Mouse (Mus musculus) CH12.LX (cell line): ENCODE data around the gene Mfsd4a. TPM values are rescaled to one million over a fixed set of nuclear protein-coding genes. Genes with fewer than 3 reads are reported as not detected.

Experiments
- DNase-seq: peaks from one replicate; pipeline ENCODE4 v3.0.0-alpha.2; 2013; ENCODE audit errors: extremely low read depth
- H3K27ac ChIP-seq: 2 replicates; pipeline ENCODE4 v1.5.1; 2012; ENCODE audit warnings: low read depth, mild to moderate bottlenecking, control low read depth, moderate library complexity; ENCODE audit not compliant: insufficient read depth
- H3K27me3 ChIP-seq: replicated peaks from 2 replicates; pipeline ENCODE3; 2012; ENCODE audit warnings: inconsistent platforms
- H3K36me3 ChIP-seq, 2 experiments: replicated peaks in 1 of 2; 2 replicates each; pipeline versions ENCODE3 to v1.6.1; 2012; ENCODE audit warnings: inconsistent platforms in 1 of 2, low read length in 1 of 2, mild to moderate bottlenecking in 1 of 2, mixed read lengths in 1 of 2, moderate library complexity in 1 of 2; ENCODE audit not compliant: control insufficient read depth in 1 of 2, insufficient read depth in 1 of 2
- H3K4me1 ChIP-seq, 2 experiments: 2 replicates each; pipeline ENCODE4 v1.6.1; 2012; ENCODE audit warnings: inconsistent platforms in 1 of 2, moderate library complexity in 1 of 2; ENCODE audit not compliant: insufficient read depth in 2 of 2, control insufficient read depth in 1 of 2
- H3K4me2 ChIP-seq: 2 replicates; pipeline ENCODE4 v1.6.1; 2012; ENCODE audit warnings: low read depth, mild to moderate bottlenecking, control low read depth; ENCODE audit not compliant: poor library complexity, insufficient read depth, severe bottlenecking
- H3K4me3 ChIP-seq, 3 experiments: fragments of 150-350 bp in 1 of 3; sonication (generic) in 1 of 3; replicated peaks in 1 of 3; 2 replicates each; pipeline versions ENCODE3 to v1.5.1; 2011 to 2012; ENCODE audit warnings: low read depth in 2 of 3, low read length in 2 of 3, mild to moderate bottlenecking in 2 of 3, moderate library complexity in 2 of 3, control low read depth in 1 of 3, improper control_type of control experiment in 1 of 3, inconsistent platforms in 1 of 3, mixed read lengths in 1 of 3; ENCODE audit not compliant: poor library complexity in 1 of 3
- H3K79me2 ChIP-seq: replicated peaks from 2 replicates; pipeline ENCODE4 v1.6.1; 2012; ENCODE audit warnings: mild to moderate bottlenecking, moderate library complexity; ENCODE audit not compliant: control insufficient read depth, poor library complexity, insufficient read depth, severe bottlenecking; ENCODE audit errors: extremely low read depth
- H3K9ac ChIP-seq: 2 replicates; pipeline ENCODE4 v1.6.1; 2012; ENCODE audit warnings: low read depth, mild to moderate bottlenecking, control low read depth, moderate library complexity; ENCODE audit not compliant: insufficient read depth
- H3K9me3 ChIP-seq: replicated peaks from 2 replicates; pipeline ENCODE3; 2012; ENCODE audit warnings: low read length, inconsistent platforms, mixed read lengths
- CHD1 ChIP-seq: IDR thresholded peaks from 2 replicates; pipeline ENCODE4 v1.6.1; 2012; ENCODE audit warnings: low read depth, low read length, improper control_type of control experiment, inconsistent platforms
- CHD2 ChIP-seq: IDR thresholded peaks from 2 replicates; pipeline ENCODE4 v1.6.1; 2011; ENCODE audit warnings: low read length, improper control_type of control experiment
- CTCF ChIP-seq, 2 experiments: IDR thresholded peaks in 1 of 2; conservative IDR thresholded peaks in 1 of 2; 2 replicates each; pipeline ENCODE4 v1.5.1; 2011 to 2012; ENCODE audit warnings: low read depth in 2 of 2, low read length in 2 of 2, improper control_type of control experiment in 1 of 2, inconsistent platforms in 1 of 2, mild to moderate bottlenecking in 1 of 2, moderate library complexity in 1 of 2
- ELF1 ChIP-seq: IDR thresholded peaks from 2 replicates; pipeline ENCODE4 v1.6.1; 2014; ENCODE audit warnings: low read depth, mild to moderate bottlenecking, inconsistent platforms, low read length, improper control_type of control experiment
- ETS1 ChIP-seq: conservative IDR thresholded peaks from 2 replicates; pipeline ENCODE4 v1.6.1; 2012; ENCODE audit warnings: low read depth, mild to moderate bottlenecking, inconsistent platforms, low read length, improper control_type of control experiment, moderate library complexity
- HCFC1 ChIP-seq: IDR thresholded peaks from 2 replicates; pipeline ENCODE4 v1.6.1; 2012; ENCODE audit warnings: low read depth, mild to moderate bottlenecking, inconsistent platforms, low read length, improper control_type of control experiment
- IRF4 ChIP-seq: IDR thresholded peaks from 2 replicates; pipeline ENCODE4 v1.6.1; 2014; ENCODE audit warnings: low read depth, mild to moderate bottlenecking, inconsistent platforms, low read length, improper control_type of control experiment
- JUND ChIP-seq: conservative IDR thresholded peaks from 2 replicates; pipeline ENCODE4 v1.6.1; 2011; ENCODE audit warnings: low read depth, low read length, improper control_type of control experiment
- KAT2A ChIP-seq: IDR thresholded peaks from 2 replicates; pipeline ENCODE4 v1.6.1; 2012; ENCODE audit warnings: low read length, improper control_type of control experiment, inconsistent platforms; ENCODE audit not compliant: insufficient replicate concordance
- MAFK ChIP-seq: IDR thresholded peaks from 2 replicates; pipeline ENCODE4 v1.6.1; 2011; ENCODE audit warnings: low read length, improper control_type of control experiment; ENCODE audit not compliant: insufficient replicate concordance
- MYC ChIP-seq: IDR thresholded peaks from 2 replicates; pipeline ENCODE4 v1.6.1; 2011; ENCODE audit warnings: low read depth, mild to moderate bottlenecking, improper control_type of control experiment, low read length
- NELFE ChIP-seq: IDR thresholded peaks from 2 replicates; pipeline ENCODE4 v1.6.1; 2011; ENCODE audit warnings: low read depth, low read length, improper control_type of control experiment
- POLR2A ChIP-seq: IDR thresholded peaks from 2 replicates; pipeline ENCODE4 v1.6.1; 2011; ENCODE audit warnings: low read depth, mild to moderate bottlenecking, improper control_type of control experiment, low read length
- POLR2AphosphoS2 ChIP-seq: IDR thresholded peaks from 2 replicates; pipeline ENCODE4 v1.6.1; 2011; ENCODE audit warnings: low read depth, low read length, improper control_type of control experiment
- RAD21 ChIP-seq: IDR thresholded peaks from 2 replicates; pipeline ENCODE4 v1.6.1; 2011; ENCODE audit warnings: low read depth, mild to moderate bottlenecking, low read length, improper control_type of control experiment, moderate library complexity
- SIN3A ChIP-seq: IDR thresholded peaks from 2 replicates; pipeline ENCODE4 v1.6.1; 2012; ENCODE audit warnings: low read length, improper control_type of control experiment, inconsistent platforms
- SMC3 ChIP-seq: IDR thresholded peaks from 2 replicates; pipeline ENCODE4 v1.6.1; 2011; ENCODE audit warnings: low read depth, low read length, improper control_type of control experiment
- TBP ChIP-seq: conservative IDR thresholded peaks from 2 replicates; pipeline ENCODE4 v1.6.1; 2011; ENCODE audit warnings: low read depth, low read length, improper control_type of control experiment
- TCF12 ChIP-seq: IDR thresholded peaks from 2 replicates; pipeline ENCODE4 v1.6.1; 2014; ENCODE audit warnings: low read depth, mild to moderate bottlenecking, inconsistent platforms, low read length, improper control_type of control experiment
- UBTF ChIP-seq: IDR thresholded peaks from 2 replicates; pipeline ENCODE4 v1.6.1; 2012; ENCODE audit warnings: low read depth, mild to moderate bottlenecking, inconsistent platforms, low read length, improper control_type of control experiment, moderate library complexity
- USF1 ChIP-seq: IDR thresholded peaks from 2 replicates; pipeline ENCODE4 v1.6.1; 2014; ENCODE audit warnings: low read depth, mild to moderate bottlenecking, inconsistent platforms, low read length, improper control_type of control experiment
- USF2 ChIP-seq: conservative IDR thresholded peaks from 2 replicates; pipeline ENCODE4 v1.6.1; 2011; ENCODE audit warnings: low read depth, low read length, improper control_type of control experiment
- ZKSCAN1 ChIP-seq: IDR thresholded peaks from 2 replicates; pipeline ENCODE4 v1.6.1; 2012; ENCODE audit warnings: low read depth, inconsistent platforms, low read length, improper control_type of control experiment, borderline replicate concordance
- ZNF384 ChIP-seq: IDR thresholded peaks from 2 replicates; pipeline ENCODE4 v1.6.1; 2012; ENCODE audit warnings: low read depth, low read length, improper control_type of control experiment, inconsistent platforms
- dilution Hi-C: fragments of 300-500 bp; cut with MboI; formaldehyde crosslinking; loops from 2 replicates; pipeline ENCODE4 v1.14.3; 2020; ENCODE audit warnings: low sequenced_read_pairs; ENCODE audit not compliant: extremely low pct_unique_long_range_greater_than_20kb, extremely low pct_ligation_motif_present
- in situ Hi-C: fragments of 300-500 bp; cut with MboI; formaldehyde crosslinking; loops from 3 replicates; pipeline ENCODE4 v1.14.3; 2019; ENCODE audit warnings: low sequenced_read_pairs, low pct_ligation_motif_present, low pct_unique_long_range_greater_than_20kb, mixed read lengths
- polyA plus RNA-seq: library from polyadenylated mRNA; unstranded; fragments of >175 nt; gene quantifications from 2 replicates; pipeline ENCODE4 v1.2.1, GENCODE M21; 2012; ENCODE audit warnings: low read depth; ENCODE audit not compliant: insufficient read length
- total RNA-seq, 2 experiments: library from RNA; depleted of rRNA; stranded (reverse); fragments of 300-350 nt in 1 of 2; fragments of >200 nt in 1 of 2; gene quantifications; 2 replicates each; pipeline ENCODE4 v1.2.3; 2012 to 2014

Mfsd4a gene
- total and polyA plus RNA-seq, 3 experiments, result 1.4 to 11.8 (median 5.2) TPM

- Histone ChIP-seq H3K9me3 (no peaks in the 10 kb centered on the region), H3K79me2 (no peaks in the 10 kb centered on the region), H3K9ac (no peak overlapping the region), H3K27ac (no peak overlapping the region), H3K4me1 (peaks cover 6 to 25% of the 10 kb centered on the region in 2 experiments), H3K4me3 (no peak overlapping the region), H3K27me3 (peaks cover 51% of the 10 kb centered on the region), H3K36me3 (no peaks in the 10 kb centered on the region), H3K4me2 (no peak overlapping the region)
- dilution Hi-C loops (no loop called here), in situ Hi-C loops (no loop called here)
- TF ChIP-seq UBTF (no peak), POLR2A (no peak), NELFE (no peak), KAT2A (no peak), JUND (no peak), MYC (no peak), USF2 (no peak), CHD2 (no peak), ELF1 (no peak), SMC3 (no peak), CTCF (conservative IDR thresholded peaks at IDR 0.05 in 1 of 2, IDR thresholded peaks at IDR 0.05 in 1 of 2; ENCODE audit: low read depth in 2 of 2, low read length in 2 of 2) (no peak), ETS1 (no peak), SIN3A (no peak), IRF4 (no peak), RAD21 (no peak), ZNF384 (no peak), TCF12 (no peak), MAFK (no peak), USF1 (no peak)
- DNase-seq, result no peak
Measured at GRCm38 (mm10) chr1:132070659-132071058, 2.8 kb upstream of the Mfsd4a start.

- Histone ChIP-seq H3K27me3 (peaks cover 53% of the 10 kb centered on the region), H3K9ac (no peak overlapping the region), H3K27ac (no peak overlapping the region), H3K4me1 (peaks cover 10 to 37% of the 10 kb centered on the region in 2 experiments), H3K9me3 (no peaks in the 10 kb centered on the region), H3K4me2 (no peak overlapping the region), H3K4me3 (no peak overlapping the region), H3K79me2 (no peaks in the 10 kb centered on the region), H3K36me3 (no peaks in the 10 kb centered on the region)
- no peak for TF ChIP-seq CHD1
- TF ChIP-seq POLR2AphosphoS2, result no peak
- no peak for TF ChIP-seq HCFC1
- no peak for TF ChIP-seq ZKSCAN1
- no peak for TF ChIP-seq TBP
- no peak for TF ChIP-seq CTCF (conservative IDR thresholded peaks at IDR 0.05 in 1 of 2, IDR thresholded peaks at IDR 0.05 in 1 of 2; ENCODE audit: low read depth in 2 of 2, low read length in 2 of 2)
- dilution Hi-C loops (no loop called here), in situ Hi-C loops (loop anchor here (5.0 kb wide), 1 partner anchor 38 kb away; no protein-coding TSS in a partner anchor)
- DNase-seq, result no peak
Measured at GRCm38 (mm10) chr1:132069436-132069835, 1.6 kb upstream of the Mfsd4a start.
